ENCODE assay signal across 22 mouse cellular contexts in the genomic region with DNA sequence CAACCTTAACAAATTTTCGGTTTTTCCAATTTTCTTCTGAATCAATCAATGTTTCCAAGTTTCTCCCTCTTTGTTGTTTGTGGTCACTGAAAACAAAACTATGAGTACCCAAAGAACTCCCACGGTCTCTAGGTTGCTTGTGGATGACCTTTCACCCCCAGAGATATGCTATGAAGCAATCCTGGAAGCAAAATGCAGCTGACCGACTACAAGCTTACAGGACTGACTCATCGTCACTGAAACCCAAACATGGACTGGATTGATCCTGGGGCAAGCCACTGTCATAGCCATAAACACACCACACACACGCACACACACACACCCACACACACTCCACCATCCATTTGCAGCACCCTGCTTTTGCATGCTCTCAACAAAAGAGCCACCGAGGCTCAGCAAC.
A peak's percentile ranks its signal among the peaks of the same experiment; 100 is the strongest.
DNase-seq lines count a peak whose midpoint lies in the region; ATAC-seq and TF ChIP-seq lines count a peak whose summit lies in the region.
"Had no signal": no experiment of that assay in that cellular context is flagged by ENCODE, and none has a peak within 500 bp of the region (broad histone marks: within the 10 kb centered on the region; RNA-seq: fewer than 3 reads in every experiment).

No protein-coding gene starts in this region.

- H3K4me3 ChIP-seq in hindbrain, embryonic 15.5 days: no peak overlapping the region
- no peak overlapping the region for H3K4me3 ChIP-seq in hindbrain, postnatal 0 days (ENCODE audit: low read length)
- H3K4me3 ChIP-seq: embryonic facial prominence, embryonic 15.5 days; erythroblast, embryonic 14.5 days; forebrain, embryonic 10.5 days; heart, embryonic 10.5 days; hindbrain, embryonic 12.5 days; intestine, embryonic 15.5 days had no signal

- no peak overlapping the region for H3K9ac ChIP-seq in hindbrain, embryonic 15.5 days
- H3K9ac ChIP-seq in hindbrain, postnatal 0 days (replicated peaks; ENCODE audit: low read length): no peak overlapping the region
- H3K9ac ChIP-seq: embryonic facial prominence, embryonic 15.5 days; hindbrain, embryonic 12.5 days; intestine, embryonic 15.5 days had no signal

- no peaks in the 10 kb centered on the region for H3K36me3 ChIP-seq in hindbrain, embryonic 15.5 days
- H3K36me3 ChIP-seq in hindbrain, postnatal 0 days (ENCODE audit: insufficient read depth, low read length): no peaks in the 10 kb centered on the region
- H3K36me3 ChIP-seq: embryonic facial prominence, embryonic 15.5 days; forebrain, embryonic 10.5 days; heart, embryonic 10.5 days; hindbrain, embryonic 12.5 days; intestine, embryonic 15.5 days had no signal

- H3K4me2 ChIP-seq in hindbrain, embryonic 15.5 days: no peak overlapping the region
- H3K4me2 ChIP-seq in hindbrain, postnatal 0 days (ENCODE audit: low read depth, low read length): no peak overlapping the region
- H3K4me2 ChIP-seq: embryonic facial prominence, embryonic 15.5 days; hindbrain, embryonic 12.5 days; intestine, embryonic 15.5 days had no signal

- no peak for TF ChIP-seq CTCF in hindbrain, postnatal 0 days (IDR thresholded peaks at IDR 0.05; ENCODE audit: low read depth)

- no peak for DNase-seq in hindbrain, postnatal 0 days (ENCODE audit: low spot score)
- DNase-seq in 3T3-L1 (ENCODE audit: low read depth, low spot score) (peak; percentile 14), 416B (ENCODE audit: low read depth) (peak; percentile 20), adipocyte (ENCODE audit: low spot score) (peak; percentile 34)
- DNase-seq in spleen, postnatal 14 days (ENCODE audit: low spot score in 2 of 2): no peak
- no peak for DNase-seq in retina, embryonic 14.5 days (ENCODE audit: low spot score)
- DNase-seq: cerebellum, adult 18-20 months; cerebellum, adult 9-11 months; gastrocnemius, postnatal 10 days; heart, adult 18-20 months; heart, postnatal 10 days; heart, postnatal 4 days; kidney, adult 18-20 months had no signal

- no peaks in the 10 kb centered on the region for H3K4me1 ChIP-seq in hindbrain, embryonic 15.5 days (replicated peaks)
- no peaks in the 10 kb centered on the region for H3K4me1 ChIP-seq in hindbrain, postnatal 0 days (ENCODE audit: insufficient read depth, low read length)
- H3K4me1 ChIP-seq: embryonic facial prominence, embryonic 15.5 days; forebrain, embryonic 10.5 days; heart, embryonic 10.5 days; hindbrain, embryonic 12.5 days; intestine, embryonic 15.5 days had no signal

- H3K9me3 ChIP-seq in hindbrain, embryonic 15.5 days: no peaks in the 10 kb centered on the region
- no peaks in the 10 kb centered on the region for H3K9me3 ChIP-seq in hindbrain, postnatal 0 days (ENCODE audit: low read length)
- H3K9me3 ChIP-seq: embryonic facial prominence, embryonic 15.5 days; forebrain, embryonic 10.5 days; heart, embryonic 10.5 days; hindbrain, embryonic 12.5 days; intestine, embryonic 15.5 days had no signal

- no peaks in the 10 kb centered on the region for H3K27me3 ChIP-seq in hindbrain, embryonic 15.5 days
- no peaks in the 10 kb centered on the region for H3K27me3 ChIP-seq in hindbrain, postnatal 0 days (ENCODE audit: insufficient read depth, low read length)
- H3K27me3 ChIP-seq: CH12.LX; embryonic facial prominence, embryonic 15.5 days; hindbrain, embryonic 12.5 days; intestine, embryonic 15.5 days had no signal

- WGBS in hindbrain, embryonic 15.5 days: 91% methylated on average over 6 of the region's 6 CpGs
- WGBS in hindbrain, postnatal 0 days: 87% methylated on average over 6 of the region's 6 CpGs

- no peak overlapping the region for H3K27ac ChIP-seq in hindbrain, embryonic 15.5 days (replicated peaks)
- H3K27ac ChIP-seq in hindbrain, postnatal 0 days: no peak overlapping the region
- H3K27ac ChIP-seq: embryonic facial prominence, embryonic 15.5 days; forebrain, embryonic 10.5 days; heart, embryonic 10.5 days; hindbrain, embryonic 12.5 days; intestine, embryonic 15.5 days had no signal

- 0 out of 2 replicates have a peak, but pooled peaks have one; percentile 27 for ATAC-seq in hindbrain, embryonic 15.5 days (ENCODE audit: low FRiP score, low read depth)
- ATAC-seq in hindbrain, postnatal 0 days: no peak
- ATAC-seq: forebrain, embryonic 14.5 days; intestine, embryonic 15.5 days had no signal

Comparison
In these comparisons a context has a peak if more than half of its experiments do, and no peak if none do; other contexts are left out.
1. DNase-seq: peak in 3T3-L1 (single experiment), 416B (single experiment) and adipocyte (single experiment); none in hindbrain, postnatal 0 days (single experiment), spleen, postnatal 14 days (0 of 2) and retina, embryonic 14.5 days (single experiment).